Mouse (Mus musculus): ENCODE results near the gene Rbms2.

- no peak for TF ChIP-seq MYOD1 (IDR thresholded peaks at IDR 0.05; ENCODE audit: control insufficient read depth in 1 of 3, insufficient read length in 2 of 3, low read depth in 2 of 3)
- TF ChIP-seq POLR2A (IDR thresholded peaks at IDR 0.05; ENCODE audit: insufficient read length, low read depth), result no peak
- no peak for TF ChIP-seq USF1 (IDR thresholded peaks at IDR 0.05; ENCODE audit: low read depth)
- TF ChIP-seq TCF12 (IDR thresholded peaks at IDR 0.05; ENCODE audit: insufficient read depth, poor library complexity, severe bottlenecking), result no peak
- TF ChIP-seq MAX (IDR thresholded peaks at IDR 0.05; ENCODE audit: low read depth), result no peak
- TF ChIP-seq POLR2AphosphoS2 (IDR thresholded peaks at IDR 0.05; ENCODE audit: insufficient read length, low read depth), result no peak
Observed at GRCm38 (mm10) chr10:128177316-128177715, 2.8 kb downstream of the Rbms2 start.
